ENCODE assay signal across 15 mouse cellular contexts in the genomic region with DNA sequence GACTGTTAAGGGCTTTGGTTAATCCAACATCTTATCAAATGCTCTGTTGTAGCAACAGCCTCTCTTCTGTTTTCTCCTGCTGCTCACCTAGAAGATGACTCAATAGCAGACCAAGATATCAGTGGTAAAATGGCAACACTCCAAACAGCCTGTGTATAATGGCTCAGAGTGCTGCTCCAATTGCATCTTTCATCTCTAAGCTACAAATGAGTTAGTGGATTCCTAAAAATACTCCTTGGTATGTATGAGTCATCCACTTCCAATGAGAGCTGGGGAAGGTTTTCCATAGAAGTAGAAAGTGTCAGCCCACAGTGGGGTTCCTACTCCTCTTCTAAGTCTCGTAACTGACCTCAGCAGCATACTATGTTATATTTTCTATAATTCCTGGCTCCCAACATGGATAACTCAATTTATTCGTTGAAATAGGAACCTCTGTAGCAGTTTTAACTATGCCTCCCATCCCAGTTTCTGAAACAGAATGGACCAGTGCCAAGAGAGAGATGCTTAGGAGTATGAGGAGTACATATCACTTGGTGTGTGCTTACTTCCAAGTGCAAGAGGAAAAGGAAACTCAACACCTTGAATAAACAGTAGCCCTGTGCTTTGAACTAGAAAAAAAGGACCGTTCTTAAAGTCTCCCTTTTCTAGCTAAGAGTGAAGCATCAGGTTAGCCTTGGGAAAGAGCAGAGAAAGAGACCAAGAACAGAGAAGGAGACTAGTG.
DNase-seq lines count a peak whose midpoint lies in the region; ATAC-seq and TF ChIP-seq lines count a peak whose summit lies in the region.
"Had no signal": no experiment of that assay in that cellular context is flagged by ENCODE, and none has a peak within 500 bp of the region (broad histone marks: within the 10 kb centered on the region; RNA-seq: fewer than 3 reads in every experiment).

No protein-coding gene starts in this region.

- H3K27me3 ChIP-seq in heart, embryonic 12.5 days (replicated peaks) = no peaks in the 10 kb centered on the region
- H3K27me3 ChIP-seq in lung, embryonic 16.5 days (ENCODE audit: control insufficient read depth, insufficient read depth, low read depth, low read length) = no peaks in the 10 kb centered on the region
- no peaks in the 10 kb centered on the region for H3K27me3 ChIP-seq in myocyte (ENCODE audit: control insufficient read depth, insufficient read depth, insufficient read length)
- H3K27me3 ChIP-seq in neural tube, embryonic 15.5 days (replicated peaks) = no peaks in the 10 kb centered on the region
- H3K27me3 ChIP-seq: embryonic facial prominence, embryonic 13.5 days; liver, embryonic 15.5 days; midbrain, embryonic 15.5 days had no signal

- no peaks in the 10 kb centered on the region for H3K79me2 ChIP-seq in myocyte (ENCODE audit: control insufficient read depth, insufficient read depth)

- H3K4me3 ChIP-seq in heart, embryonic 12.5 days = no peak overlapping the region
- no peak overlapping the region for H3K4me3 ChIP-seq in lung, embryonic 16.5 days (ENCODE audit: low read length)
- no peak overlapping the region for H3K4me3 ChIP-seq in myocyte
- no peak overlapping the region for H3K4me3 ChIP-seq in neural tube, embryonic 15.5 days (replicated peaks)
- H3K4me3 ChIP-seq: embryonic facial prominence, embryonic 13.5 days; liver, embryonic 15.5 days; midbrain, embryonic 15.5 days had no signal

- peak; percentile 73 for ATAC-seq in heart, embryonic 12.5 days (ENCODE audit: insufficient number of reproducible peaks, low FRiP score)
- peak; percentile 80 for ATAC-seq in lung, embryonic 16.5 days (ENCODE audit: low read depth)
- no peak for ATAC-seq in neural tube, embryonic 15.5 days (ENCODE audit: low FRiP score)
- ATAC-seq: forebrain, postnatal 0 days; midbrain, embryonic 15.5 days had no signal

- H3K4me2 ChIP-seq in heart, embryonic 12.5 days = no peak overlapping the region
- no peak overlapping the region for H3K4me2 ChIP-seq in lung, embryonic 16.5 days (ENCODE audit: low read depth, low read length)
- peak overlapping the region; percentile 55 for H3K4me2 ChIP-seq in myocyte (ENCODE audit: low read depth)
- H3K4me2 ChIP-seq in neural tube, embryonic 15.5 days = no peak overlapping the region
- H3K4me2 ChIP-seq: embryonic facial prominence, embryonic 13.5 days; hindbrain, embryonic 14.5 days; liver, embryonic 15.5 days; midbrain, embryonic 15.5 days had no signal

- H3K36me3 ChIP-seq in heart, embryonic 12.5 days = no peaks in the 10 kb centered on the region
- no peaks in the 10 kb centered on the region for H3K36me3 ChIP-seq in lung, embryonic 16.5 days (ENCODE audit: control insufficient read depth, insufficient read depth, low read length)
- H3K36me3 ChIP-seq in myocyte (ENCODE audit: control insufficient read depth, insufficient read depth) = no peaks in the 10 kb centered on the region
- no peaks in the 10 kb centered on the region for H3K36me3 ChIP-seq in neural tube, embryonic 15.5 days
- H3K36me3 ChIP-seq: embryonic facial prominence, embryonic 13.5 days; liver, embryonic 15.5 days; midbrain, embryonic 15.5 days had no signal

- peaks cover 4% of the 10 kb centered on the region; the same call in 1 of the 2 replicates for H3K9me3 ChIP-seq in heart, embryonic 12.5 days (replicated peaks)
- no peaks in the 10 kb centered on the region; the same call in 1 of the 2 replicates for H3K9me3 ChIP-seq in lung, embryonic 16.5 days (ENCODE audit: control insufficient read depth, low read length)
- no peaks in the 10 kb centered on the region for H3K9me3 ChIP-seq in neural tube, embryonic 15.5 days (replicated peaks)
- H3K9me3 ChIP-seq: embryonic facial prominence, embryonic 13.5 days; liver, embryonic 15.5 days; midbrain, embryonic 15.5 days had no signal

- no peak for DNase-seq in heart, postnatal 14 days
- no peak for DNase-seq in lung, postnatal 14 days
- peak; percentile 88 for DNase-seq in brain, adult 2 months (ENCODE audit: low read depth, low spot score)
- DNase-seq in thymus, postnatal 36 days = no peak
- DNase-seq: cerebellum, adult 9-11 months; forebrain, postnatal 0 days; thymus, postnatal 25 days had no signal

- H3K27ac ChIP-seq in heart, embryonic 12.5 days (ENCODE audit: poor library complexity, severe bottlenecking) = peak overlapping the region; percentile 66
- peak overlapping the region; percentile 8; the same call in 1 of the 2 replicates for H3K27ac ChIP-seq in lung, embryonic 16.5 days (ENCODE audit: low read length)
- no peak overlapping the region for H3K27ac ChIP-seq in neural tube, embryonic 15.5 days (replicated peaks)
- H3K27ac ChIP-seq: embryonic facial prominence, embryonic 13.5 days; hindbrain, embryonic 14.5 days; liver, embryonic 15.5 days; midbrain, embryonic 15.5 days had no signal

- H3K4me1 ChIP-seq in heart, embryonic 12.5 days (replicated peaks) = 0 out of 2 replicates have a peak, but pooled peaks cover 12% of the 10 kb centered on the region
- H3K4me1 ChIP-seq in lung, embryonic 16.5 days (replicated peaks; ENCODE audit: control insufficient read depth, insufficient read depth, low read length) = peaks cover 3% of the 10 kb centered on the region; the same call in 1 of the 2 replicates
- no peaks in the 10 kb centered on the region for H3K4me1 ChIP-seq in neural tube, embryonic 15.5 days
- H3K4me1 ChIP-seq: embryonic facial prominence, embryonic 13.5 days; liver, embryonic 15.5 days; midbrain, embryonic 15.5 days had no signal

- H3K9ac ChIP-seq in heart, embryonic 12.5 days = no peak overlapping the region
- no peak overlapping the region for H3K9ac ChIP-seq in lung, embryonic 16.5 days (ENCODE audit: low read length)
- no peak overlapping the region for H3K9ac ChIP-seq in neural tube, embryonic 15.5 days (replicated peaks)
- H3K9ac ChIP-seq: embryonic facial prominence, embryonic 13.5 days; forebrain, postnatal 0 days; hindbrain, embryonic 14.5 days; liver, embryonic 15.5 days; midbrain, embryonic 15.5 days had no signal

- intact Hi-C loops in heart, postnatal 14 days (cut with DNase I) = no loop called here

- WGBS in heart, embryonic 12.5 days = 24% methylated on average over 3 of the region's 3 CpGs
- WGBS in lung, embryonic 16.5 days = 30% methylated on average over 3 of the region's 3 CpGs
- 53% methylated on average over 3 of the region's 3 CpGs for whole genome bisulfite sequencing in neural tube, embryonic 15.5 days

- TF ChIP-seq POLR2A in myocyte (IDR thresholded peaks at IDR 0.05; ENCODE audit: insufficient read length, low read depth) = no peak

- H3ac ChIP-seq in myocyte (ENCODE audit: control insufficient read depth, insufficient read length) = no peak overlapping the region

TF ChIP-seq in myocyte, 11 proteins besides CTCF, POLR2A, EP300 and RAD21:
- TF ChIP-seq SRF (IDR thresholded peaks at IDR 0.05; ENCODE audit: control insufficient read depth, insufficient read length, low read depth) (no peak), CEBPB (IDR thresholded peaks at IDR 0.05; ENCODE audit: insufficient read depth, poor library complexity, severe bottlenecking) (0 out of 2 replicates have a peak, but pooled peaks have one; percentile 13)
TF ChIP-seq in myocyte: peak in this region for 1.
